Mouse (Mus musculus): Measurements from ENCODE around the gene Stk11. TPM values are rescaled to one million over a fixed set of nuclear protein-coding genes. Genes with fewer than 3 reads are reported as not detected.
A peak's percentile ranks its signal among the peaks of the same experiment; 100 is the strongest.

Gene Stk11
- polyA plus RNA-seq, 1 experiment from 2014 or later = 13.3 TPM

GRCm38 (mm10) chr10:80179068-80180051, 63.8 kb downstream of the Stk11 start, which contains the start of gene Efna2:
TSS of gene Efna2 (plus strand) at chr10:80179482.
- H3K27ac ChIP-seq (replicated peaks) = peak within 1 kb of the TSS; percentile 85
- peaks cover 10% of the 10 kb centered on the region; the same call in 1 of the 2 replicates for H3K36me3 ChIP-seq
- H3K9me3 ChIP-seq = no peaks in the 10 kb centered on the region
- peak within 1 kb of the TSS; percentile 93 for H3K4me2 ChIP-seq
- H3K4me1 ChIP-seq (replicated peaks) = peaks cover 34% of the 10 kb centered on the region
- 1% methylated on average over 103 of the region's 106 CpGs for whole genome bisulfite sequencing
- no peaks in the 10 kb centered on the region for H3K27me3 ChIP-seq
- peak within 1 kb of the TSS; percentile 89 for H3K4me3 ChIP-seq
- ATAC-seq (ENCODE audit: low read depth) = peak; percentile 68
- peak within 1 kb of the TSS; percentile 98 for H3K9ac ChIP-seq

Other genes starting within 250 kb of the Stk11 start
- gene Prtn3, start 241.3 kb upstream of the Stk11 start, polyA plus RNA-seq (2015; fragmentation: Nextera tagmentation; extraction: Ambion mirVana) = 14.3 and 14.7 TPM in 2 replicates
- gene Plppr3, start 241.2 kb upstream of the Stk11 start, polyA plus RNA-seq (2015; fragmentation: Nextera tagmentation; extraction: Ambion mirVana) = 343 and 361 TPM in 2 replicates
- gene Elane, start 229.6 kb upstream of the Stk11 start, polyA plus RNA-seq (2015; fragmentation: Nextera tagmentation; extraction: Ambion mirVana) = 0.67 TPM in 1 of 2 replicates, not detected in the other
- gene Cfd, start 224.9 kb upstream of the Stk11 start, polyA plus RNA-seq (2015; fragmentation: Nextera tagmentation; extraction: Ambion mirVana) = not detected in 2 replicates
- gene Med16, start 206.9 kb upstream of the Stk11 start, polyA plus RNA-seq (2015; fragmentation: Nextera tagmentation; extraction: Ambion mirVana) = 47.4 and 49.0 TPM in 2 replicates
- gene Gm26602, start 204.9 kb upstream of the Stk11 start, polyA plus RNA-seq (2015; fragmentation: Nextera tagmentation; extraction: Ambion mirVana) = 40.5 and 48.8 TPM in 2 replicates
- 2.1 and 2.4 TPM in 2 replicates for gene Kiss1r, start 198.8 kb upstream of the Stk11 start, polyA plus RNA-seq (2015; fragmentation: Nextera tagmentation; extraction: Ambion mirVana)
- gene R3hdm4, start 194.6 kb upstream of the Stk11 start, polyA plus RNA-seq (2015; fragmentation: Nextera tagmentation; extraction: Ambion mirVana) = 237 and 249 TPM in 2 replicates
- gene Arid3a, start 188.8 kb upstream of the Stk11 start, polyA plus RNA-seq (2015; fragmentation: Nextera tagmentation; extraction: Ambion mirVana) = 3.4 and 5.4 TPM in 2 replicates
- gene Wdr18, start 155.7 kb upstream of the Stk11 start, polyA plus RNA-seq (2015; fragmentation: Nextera tagmentation; extraction: Ambion mirVana) = 67.0 and 85.7 TPM in 2 replicates
- gene Grin3b, start 145.1 kb upstream of the Stk11 start, polyA plus RNA-seq (2015; fragmentation: Nextera tagmentation; extraction: Ambion mirVana) = 0.58 and 0.61 TPM in 2 replicates
- gene Tmem259, start 131.5 kb upstream of the Stk11 start, polyA plus RNA-seq (2015; fragmentation: Nextera tagmentation; extraction: Ambion mirVana) = 21.0 and 21.4 TPM in 2 replicates
- 55.6 and 56.2 TPM in 2 replicates for gene Cnn2, start 127.2 kb upstream of the Stk11 start, polyA plus RNA-seq (2015; fragmentation: Nextera tagmentation; extraction: Ambion mirVana)
- gene Abca7, start 119.3 kb upstream of the Stk11 start, polyA plus RNA-seq (2015; fragmentation: Nextera tagmentation; extraction: Ambion mirVana) = 7.7 and 8.1 TPM in 2 replicates
- 2.4 and 2.9 TPM in 2 replicates for gene Arhgap45, start 99.2 kb upstream of the Stk11 start, polyA plus RNA-seq (2015; fragmentation: Nextera tagmentation; extraction: Ambion mirVana)
- gene Polr2e, start 76.0 kb upstream of the Stk11 start, polyA plus RNA-seq (2015; fragmentation: Nextera tagmentation; extraction: Ambion mirVana) = 141 and 153 TPM in 2 replicates
- gene Gpx4, start 68.6 kb upstream of the Stk11 start, polyA plus RNA-seq (2015; fragmentation: Nextera tagmentation; extraction: Ambion mirVana) = 505 and 556 TPM in 2 replicates
- gene Sbno2, start 10.2 kb upstream of the Stk11 start, polyA plus RNA-seq (2015; fragmentation: Nextera tagmentation; extraction: Ambion mirVana) = 12.9 and 13.0 TPM in 2 replicates
- 467 and 481 TPM in 2 replicates for gene Atp5d, start 22.8 kb downstream of the Stk11 start, polyA plus RNA-seq (2015; fragmentation: Nextera tagmentation; extraction: Ambion mirVana)
- 53.9 and 55.1 TPM in 2 replicates for gene Cbarp, start 25.0 kb downstream of the Stk11 start, polyA plus RNA-seq (2015; fragmentation: Nextera tagmentation; extraction: Ambion mirVana)
- 31.0 and 35.8 TPM in 2 replicates for gene Midn, start 32.5 kb downstream of the Stk11 start, polyA plus RNA-seq (2015; fragmentation: Nextera tagmentation; extraction: Ambion mirVana)
- 325 and 351 TPM in 2 replicates for gene Cirbp, start 50.2 kb downstream of the Stk11 start, polyA plus RNA-seq (2015; fragmentation: Nextera tagmentation; extraction: Ambion mirVana)
- gene 1600002K03Rik, start 57.1 kb downstream of the Stk11 start, polyA plus RNA-seq (2015; fragmentation: Nextera tagmentation; extraction: Ambion mirVana) = 11.4 and 16.3 TPM in 2 replicates
- 34.0 and 34.8 TPM in 2 replicates for gene Efna2, start 63.7 kb downstream of the Stk11 start, polyA plus RNA-seq (2015; fragmentation: Nextera tagmentation; extraction: Ambion mirVana)
- 46.5 and 60.7 TPM in 2 replicates for gene Mum1, start 110.6 kb downstream of the Stk11 start, polyA plus RNA-seq (2015; fragmentation: Nextera tagmentation; extraction: Ambion mirVana)
- gene Ndufs7, start 133.3 kb downstream of the Stk11 start, polyA plus RNA-seq (2015; fragmentation: Nextera tagmentation; extraction: Ambion mirVana) = 250 and 275 TPM in 2 replicates
- gene Gamt, start 145.2 kb downstream of the Stk11 start, polyA plus RNA-seq (2015; fragmentation: Nextera tagmentation; extraction: Ambion mirVana) = 31.2 and 33.0 TPM in 2 replicates
- 59.8 and 66.5 TPM in 2 replicates for gene Dazap1, start 145.7 kb downstream of the Stk11 start, polyA plus RNA-seq (2015; fragmentation: Nextera tagmentation; extraction: Ambion mirVana)
- gene Rps15, start 176.7 kb downstream of the Stk11 start, polyA plus RNA-seq (2015; fragmentation: Nextera tagmentation; extraction: Ambion mirVana) = 573 and 601 TPM in 2 replicates
- gene Apc2, start 180.2 kb downstream of the Stk11 start, polyA plus RNA-seq (2015; fragmentation: Nextera tagmentation; extraction: Ambion mirVana) = 153 and 156 TPM in 2 replicates
- gene 2310011J03Rik, start 204.7 kb downstream of the Stk11 start, polyA plus RNA-seq (2015; fragmentation: Nextera tagmentation; extraction: Ambion mirVana) = 27.9 and 30.7 TPM in 2 replicates
- gene Pcsk4, start 213.7 kb downstream of the Stk11 start, polyA plus RNA-seq (2015; fragmentation: Nextera tagmentation; extraction: Ambion mirVana) = 2.9 and 3.6 TPM in 2 replicates
- 3.3 and 4.5 TPM in 2 replicates for gene Reep6, start 214.2 kb downstream of the Stk11 start, polyA plus RNA-seq (2015; fragmentation: Nextera tagmentation; extraction: Ambion mirVana)
- 1.6 and 1.8 TPM in 2 replicates for gene Adamtsl5, start 232.6 kb downstream of the Stk11 start, polyA plus RNA-seq (2015; fragmentation: Nextera tagmentation; extraction: Ambion mirVana)
- gene Plk5, start 240.7 kb downstream of the Stk11 start, polyA plus RNA-seq (2015; fragmentation: Nextera tagmentation; extraction: Ambion mirVana) = 1.0 and 1.5 TPM in 2 replicates

Measured in neural tube, embryonic 13.5 days (tissue).